In genomic region chr12:73255006-73255405, GRCm38 (mm10) we compare ENCODE assay signal across 18 mouse cellular contexts.
"Had no signal": no experiment of that assay in that cellular context is flagged by ENCODE, and none has a peak within 500 bp of the region (broad histone marks: within the 10 kb centered on the region; RNA-seq: fewer than 3 reads in every experiment).

No protein-coding gene starts in this region.

- H3K4me3 ChIP-seq: layer of hippocampus, adult 2 months; limb, embryonic 10.5 days; limb, embryonic 13.5 days; liver, embryonic 12.5 days; liver, embryonic 15.5 days; lung, embryonic 15.5 days; megakaryocyte, embryonic 14.5 days had no signal

- H3K36me3 ChIP-seq: limb, embryonic 13.5 days; liver, embryonic 12.5 days; liver, embryonic 15.5 days; lung, embryonic 15.5 days had no signal

- H3K27ac ChIP-seq: layer of hippocampus, adult 2 months; limb, embryonic 10.5 days; limb, embryonic 13.5 days; liver, embryonic 12.5 days; liver, embryonic 15.5 days; lung, embryonic 15.5 days; stomach, postnatal 0 days had no signal

- H3K9ac ChIP-seq: limb, embryonic 13.5 days; liver, embryonic 12.5 days; liver, embryonic 15.5 days; lung, embryonic 15.5 days had no signal

- H3K4me1 ChIP-seq: limb, embryonic 10.5 days; limb, embryonic 13.5 days; liver, embryonic 12.5 days; liver, embryonic 15.5 days; lung, embryonic 15.5 days had no signal

- ATAC-seq: liver, embryonic 12.5 days had no signal

- H3K4me2 ChIP-seq: limb, embryonic 13.5 days; liver, embryonic 12.5 days; liver, embryonic 15.5 days; lung, embryonic 15.5 days; midbrain, embryonic 11.5 days had no signal

- DNase-seq: kidney, postnatal 10 days; layer of hippocampus, adult 9-11 months; liver; lung, adult 18-20 months; lung, postnatal 10 days; lung, postnatal 36 days; midbrain, embryonic 14.5 days; thymus, adult 2 months; thymus, postnatal 36 days had no signal

- H3K27me3 ChIP-seq: limb, embryonic 13.5 days; liver, embryonic 12.5 days; liver, embryonic 15.5 days; lung, embryonic 15.5 days; megakaryocyte, embryonic 14.5 days had no signal

- H3K9me3 ChIP-seq: limb, embryonic 10.5 days; limb, embryonic 13.5 days; liver, embryonic 12.5 days; liver, embryonic 15.5 days; lung, embryonic 15.5 days; megakaryocyte, embryonic 14.5 days had no signal
